Mouse (Mus musculus): ENCODE measurements around the gene 1700042G07Rik. TPM values are rescaled to one million over a fixed set of nuclear protein-coding genes. Genes with fewer than 3 reads are reported as not detected.

1700042G07Rik gene
- polyA plus RNA-seq, 1 experiment from 2014 or later = not detected

GRCm38 (mm10) chr4:116165708-116166407 is 7.3 kb upstream of the 1700042G07Rik start:
- peaks cover 25% of the 10 kb centered on the region for H3K4me1 ChIP-seq
- H3K27ac ChIP-seq = no peak overlapping the region
- no peaks in the 10 kb centered on the region for H3K36me3 ChIP-seq
- 55% methylated on average over 8 of the region's 8 CpGs for WGBS (ENCODE audit: insufficient replicate concordance)
- H3K4me3 ChIP-seq = no peak overlapping the region
- no peak overlapping the region for H3K4me2 ChIP-seq
- no peaks in the 10 kb centered on the region for H3K9me3 ChIP-seq (replicated peaks)
- no peak overlapping the region for H3K9ac ChIP-seq
- peaks cover 5% of the 10 kb centered on the region; the same call in 1 of the 2 replicates for H3K27me3 ChIP-seq (replicated peaks)
- no peak for ATAC-seq

- H3K4me3 ChIP-seq = no peak within 1 kb of the TSS
- H3K4me2 ChIP-seq = no peak within 1 kb of the TSS
- H3K36me3 ChIP-seq = no peaks in the 10 kb centered on the region
- peaks cover 19% of the 10 kb centered on the region for H3K4me1 ChIP-seq
- peaks cover 5% of the 10 kb centered on the region; the same call in 1 of the 2 replicates for H3K27me3 ChIP-seq (replicated peaks)
- WGBS (ENCODE audit: insufficient replicate concordance) = 35% methylated on average over 7 of the region's 7 CpGs
- H3K27ac ChIP-seq = no peak within 1 kb of the TSS
- no peak for ATAC-seq
- no peaks in the 10 kb centered on the region for H3K9me3 ChIP-seq (replicated peaks)
- no peak within 1 kb of the TSS for H3K9ac ChIP-seq
These were observed 5.8 kb upstream of the 1700042G07Rik start, which contains the start of gene Tspan1 for GRCm38 (mm10) chr4:116167404-116167803. Gene Tspan1, minus strand, starts transcription at chr4:116167601.

- Histone ChIP-seq H3K27me3 (replicated peaks) (peaks cover 5% of the 10 kb centered on the region; the same call in 1 of the 2 replicates), H3K4me3 (no peak overlapping the region), H3K4me1 (peaks cover 12% of the 10 kb centered on the region), H3K9ac (no peak overlapping the region), H3K4me2 (no peak overlapping the region), H3K27ac (no peak overlapping the region), H3K9me3 (replicated peaks) (no peaks in the 10 kb centered on the region), H3K36me3 (no peaks in the 10 kb centered on the region)
- peak; percentile 53 for ATAC-seq
- WGBS (ENCODE audit: insufficient replicate concordance) = 67% methylated on average over 7 of the region's 8 CpGs
These were observed 4.4 kb upstream of the 1700042G07Rik start for GRCm38 (mm10) chr4:116168617-116169352.

- H3K4me2 ChIP-seq = no peak overlapping the region
- WGBS (ENCODE audit: insufficient replicate concordance) = 59% methylated on average over 3 of the region's 3 CpGs
- ATAC-seq = no peak; the same call in 1 of the 2 replicates
- H3K4me3 ChIP-seq = no peak overlapping the region
- H3K27me3 ChIP-seq (replicated peaks) = peaks cover 5% of the 10 kb centered on the region; the same call in 1 of the 2 replicates
- H3K4me1 ChIP-seq = peaks cover 15% of the 10 kb centered on the region
- no peak overlapping the region for H3K27ac ChIP-seq
- no peak overlapping the region for H3K9ac ChIP-seq
- no peaks in the 10 kb centered on the region for H3K9me3 ChIP-seq (replicated peaks)
- H3K36me3 ChIP-seq = no peaks in the 10 kb centered on the region
These were observed 3.9 kb upstream of the 1700042G07Rik start for GRCm38 (mm10) chr4:116169353-116169672.

GRCm38 (mm10) chr4:116173752-116174151 is 580 bp downstream of the 1700042G07Rik start:
- Histone ChIP-seq H3K9ac (no peak overlapping the region), H3K27ac (no peak overlapping the region), H3K4me1 (peaks cover 29% of the 10 kb centered on the region), H3K27me3 (replicated peaks) (peaks cover 13% of the 10 kb centered on the region), H3K4me2 (no peak overlapping the region), H3K36me3 (no peaks in the 10 kb centered on the region), H3K4me3 (no peak overlapping the region), H3K9me3 (replicated peaks) (no peaks in the 10 kb centered on the region)
- ATAC-seq = no peak
- 85% methylated on average over 4 of the region's 4 CpGs for WGBS (ENCODE audit: insufficient replicate concordance)

GRCm38 (mm10) chr4:116174466-116175116 is 1.4 kb downstream of the 1700042G07Rik start:
- Histone ChIP-seq H3K27ac (0 out of 2 replicates have a peak overlapping the region, but pooled peaks have one; percentile 8), H3K4me2 (no peak overlapping the region), H3K9ac (no peak overlapping the region), H3K27me3 (replicated peaks) (peaks cover 15% of the 10 kb centered on the region), H3K4me3 (no peak overlapping the region), H3K36me3 (no peaks in the 10 kb centered on the region), H3K9me3 (replicated peaks) (no peaks in the 10 kb centered on the region), H3K4me1 (peaks cover 29% of the 10 kb centered on the region)
- no peak for ATAC-seq
- 37% methylated on average over 6 of the region's 6 CpGs for whole genome bisulfite sequencing (ENCODE audit: insufficient replicate concordance)

GRCm38 (mm10) chr4:116175136-116175535 is 2.0 kb downstream of the 1700042G07Rik start:
- no peaks in the 10 kb centered on the region for H3K9me3 ChIP-seq (replicated peaks)
- H3K27ac ChIP-seq = 0 out of 2 replicates have a peak overlapping the region, but pooled peaks have one; percentile 8
- peak overlapping the region; percentile 44; the same call in 1 of the 2 replicates for H3K4me2 ChIP-seq
- no peak overlapping the region for H3K4me3 ChIP-seq
- no peak overlapping the region for H3K9ac ChIP-seq
- peaks cover 20% of the 10 kb centered on the region for H3K27me3 ChIP-seq (replicated peaks)
- no peaks in the 10 kb centered on the region for H3K36me3 ChIP-seq
- no peak for ATAC-seq
- H3K4me1 ChIP-seq = peaks cover 29% of the 10 kb centered on the region

- ATAC-seq = peak; percentile 86
These were observed 2.8 kb downstream of the 1700042G07Rik start for GRCm38 (mm10) chr4:116175711-116176542.

GRCm38 (mm10) chr4:116176543-116176988 is 3.4 kb downstream of the 1700042G07Rik start:
- Histone ChIP-seq H3K27me3 (replicated peaks) (peaks cover 26% of the 10 kb centered on the region), H3K9me3 (replicated peaks) (no peaks in the 10 kb centered on the region), H3K27ac (peak overlapping the region; percentile 65), H3K36me3 (no peaks in the 10 kb centered on the region), H3K4me2 (peak overlapping the region; percentile 44), H3K9ac (no peak overlapping the region), H3K4me1 (peaks cover 29% of the 10 kb centered on the region), H3K4me3 (0 out of 2 replicates have a peak overlapping the region, but pooled peaks have one; percentile 2)
- WGBS (ENCODE audit: insufficient replicate concordance) = 10% methylated on average over 10 of the region's 10 CpGs
- peak; percentile 30; the same call in 1 of the 2 replicates for ATAC-seq

More at GRCm38 (mm10) chr4:116175711-116176542, 2.8 kb downstream of the 1700042G07Rik start:
- Histone ChIP-seq H3K36me3 (no peaks in the 10 kb centered on the region), H3K9ac (no peak overlapping the region), H3K4me1 (peaks cover 29% of the 10 kb centered on the region), H3K27ac (peak overlapping the region; percentile 65), H3K4me3 (no peak overlapping the region), H3K4me2 (peak overlapping the region; percentile 44), H3K27me3 (replicated peaks) (peaks cover 21% of the 10 kb centered on the region), H3K9me3 (replicated peaks) (no peaks in the 10 kb centered on the region)
- WGBS (ENCODE audit: insufficient replicate concordance) = 19% methylated on average over 7 of the region's 7 CpGs

- H3K27ac ChIP-seq = peak overlapping the region; percentile 39; the same call in 1 of the 2 replicates
- no peaks in the 10 kb centered on the region for H3K36me3 ChIP-seq
- no peak overlapping the region for H3K4me3 ChIP-seq
- no peak overlapping the region for H3K9ac ChIP-seq
- 23% methylated on average over 5 of the region's 5 CpGs for WGBS (ENCODE audit: insufficient replicate concordance)
- ATAC-seq = peak; percentile 28; the same call in 1 of the 2 replicates
- peaks cover 32% of the 10 kb centered on the region for H3K4me1 ChIP-seq
- peak overlapping the region; percentile 16 for H3K4me2 ChIP-seq
- H3K27me3 ChIP-seq (replicated peaks) = peaks cover 32% of the 10 kb centered on the region
- no peaks in the 10 kb centered on the region for H3K9me3 ChIP-seq (replicated peaks)
These were observed 4.0 kb downstream of the 1700042G07Rik start for GRCm38 (mm10) chr4:116177140-116177539.

GRCm38 (mm10) chr4:116182079-116182478 is 8.9 kb downstream of the 1700042G07Rik start:
- no peak overlapping the region for H3K9ac ChIP-seq
- ATAC-seq = no peak
- no peak overlapping the region for H3K27ac ChIP-seq
- H3K4me1 ChIP-seq = peaks cover 3% of the 10 kb centered on the region; the same call in 1 of the 2 replicates
- H3K4me3 ChIP-seq = no peak overlapping the region
- no peaks in the 10 kb centered on the region for H3K36me3 ChIP-seq
- H3K4me2 ChIP-seq = no peak overlapping the region
- H3K9me3 ChIP-seq (replicated peaks) = no peaks in the 10 kb centered on the region
- 54% methylated on average over 3 of the region's 3 CpGs for WGBS (ENCODE audit: insufficient replicate concordance)
- H3K27me3 ChIP-seq (replicated peaks) = peaks cover 59% of the 10 kb centered on the region
